Mouse (Mus musculus): Measurements from ENCODE around the gene Ivd.

- TF ChIP-seq GATA1 (IDR thresholded peaks at IDR 0.05; ENCODE audit: borderline replicate concordance, low read length) (no peak), FLI1 (IDR thresholded peaks at IDR 0.05; ENCODE audit: low read length) (no peak)
Measured at GRCm38 (mm10) chr2:118871032-118871431, 9.3 kb downstream of the Ivd start.

All from megakaryocyte, embryonic 14.5 days (primary cell).